Mouse (Mus musculus): ENCODE measurements around the gene Vmn1r128. TPM values are rescaled to one million over a fixed set of nuclear protein-coding genes. Genes with fewer than 3 reads are reported as not detected.
"Not testable (repeated sequence)": the region's sequence is repeated elsewhere in the genome, so short reads cannot be mapped to it uniquely, and the experiment has no call there.

The Vmn1r128 gene
- total RNA-seq (2021), result not detected
- long read RNA-seq, result 0 reads

GRCm38 (mm10) chr7:21349073-21349472 is at the start of gene Vmn1r128:
TSS of gene Vmn1r128 (plus strand) at chr7:21349373.
- DNase-seq (ENCODE audit: low spot score in 2 of 2), result not testable (repeated sequence)

- not testable (repeated sequence) for DNase-seq (ENCODE audit: low spot score in 2 of 2)
Measured at GRCm38 (mm10) chr7:21301367-21301766, 47.8 kb upstream of the Vmn1r128 start, which contains the start of gene Vmn1r126. TSS of gene Vmn1r126 (minus strand) at chr7:21301467.

DNA sequence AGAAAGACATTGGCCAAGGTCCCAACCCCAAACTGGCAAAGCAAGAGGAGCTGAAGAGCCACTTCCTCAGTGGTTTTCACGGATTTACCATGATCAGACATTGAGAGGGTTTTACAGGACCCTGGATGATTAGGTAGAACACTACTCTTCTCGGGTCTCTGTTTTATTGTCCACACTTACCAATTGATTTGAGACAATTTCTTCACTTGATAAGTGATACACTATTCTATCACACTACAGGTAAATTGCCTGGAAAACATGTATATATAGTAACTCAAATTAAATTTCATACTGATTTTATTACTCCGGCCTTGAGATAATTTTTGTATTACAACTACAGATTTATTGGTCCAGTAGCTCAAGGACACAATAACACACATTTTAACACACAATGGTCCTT is 29.4 kb upstream of the Vmn1r128 start, which contains the start of gene Vmn1r127:
Gene Vmn1r127, minus strand, starts transcription at position 101 of the 400 bp plus-strand sequence.
- not testable (repeated sequence) for DNase-seq (ENCODE audit: low spot score in 2 of 2)

DNA sequence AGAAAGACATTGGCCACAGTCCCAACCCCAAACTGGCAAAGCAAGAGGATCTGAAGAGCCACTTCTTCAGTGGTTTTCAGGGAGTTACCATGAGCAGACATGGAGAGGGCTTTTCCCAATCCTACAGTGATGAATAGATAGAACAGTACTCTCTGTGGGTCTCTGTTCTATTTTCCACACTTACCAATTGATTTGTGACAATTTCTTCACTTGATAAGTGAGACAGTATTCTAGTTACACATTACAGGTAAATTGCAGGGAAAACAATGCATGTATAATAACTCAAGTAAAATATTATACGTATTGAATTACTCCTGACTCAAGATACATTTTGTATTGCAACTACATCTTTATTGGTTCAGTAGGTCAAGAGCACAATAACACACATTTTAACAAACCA is 12.0 kb downstream of the Vmn1r128 start, which contains the start of gene Vmn1r129:
Gene Vmn1r129, minus strand, starts transcription at position 101 of the 400 bp plus-strand sequence.
- DNase-seq (ENCODE audit: low spot score in 2 of 2), result not testable (repeated sequence)

Other genes starting within 250 kb of the Vmn1r128 start
- gene Vmn1r122, start 215.2 kb upstream of the Vmn1r128 start, total RNA-seq (2021), result not detected
- not detected for gene Vmn1r123, start 187.2 kb upstream of the Vmn1r128 start, total RNA-seq (2021)
- not detected for gene Gm5157, start 158.9 kb upstream of the Vmn1r128 start, total RNA-seq (2021)
- gene Vmn1r124, start 88.8 kb upstream of the Vmn1r128 start, total RNA-seq (2021), result not detected
- gene Vmn1r125, start 77.2 kb upstream of the Vmn1r128 start, total RNA-seq (2021), result not detected
- not detected for gene Vmn1r126, start 47.9 kb upstream of the Vmn1r128 start, total RNA-seq (2021)
- gene Vmn1r127, start 29.5 kb upstream of the Vmn1r128 start, total RNA-seq (2021), result not detected
- not detected for gene Vmn1r129, start 11.9 kb downstream of the Vmn1r128 start, total RNA-seq (2021)
- not detected for gene Gm6882, start 83.4 kb downstream of the Vmn1r128 start, total RNA-seq (2021)
- not detected for gene Vmn1r130, start 162.4 kb downstream of the Vmn1r128 start, total RNA-seq (2021)
- gene Vmn1r131, start 196.7 kb downstream of the Vmn1r128 start, total RNA-seq (2021), result not detected

Data from layer of hippocampus, postnatal 10 days (tissue).